In genomic region chr1:188046691-188047121, GRCm38 (mm10) we compare ENCODE assay signal across 17 mouse cellular contexts.
DNase-seq lines count a peak whose midpoint lies in the region; ATAC-seq and TF ChIP-seq lines count a peak whose summit lies in the region.
"Had no signal": no experiment of that assay in that cellular context is flagged by ENCODE, and none has a peak within 500 bp of the region (broad histone marks: within the 10 kb centered on the region; RNA-seq: fewer than 3 reads in every experiment).

No protein-coding gene starts in this region.

- TF ChIP-seq CTCF in forebrain, postnatal 0 days (IDR thresholded peaks at IDR 0.05; ENCODE audit: low read depth): no peak
- TF ChIP-seq CTCF in left cerebral cortex, adult 2 months (IDR thresholded peaks at IDR 0.05): no peak

- 42% methylated on average over 6 of the region's 6 CpGs for WGBS in forebrain, embryonic 13.5 days
- WGBS in forebrain, postnatal 0 days: 35% methylated on average over 6 of the region's 6 CpGs

- ATAC-seq in forebrain, embryonic 13.5 days: 0 out of 2 replicates have a peak, but pooled peaks have one; percentile 53
- ATAC-seq in forebrain, postnatal 0 days: no peak
- no peak for ATAC-seq in activated CD4-positive, CD25-positive, alpha-beta regulatory T cell, adult 4 months

- intact Hi-C loops in left cerebral cortex, postnatal 4 days (cut with DNase I): no loop called here
- intact Hi-C loops in left cerebral cortex, adult 2 months (cut with DNase I): no loop called here

- no peak overlapping the region for H3K4me2 ChIP-seq in forebrain, embryonic 13.5 days
- no peak overlapping the region for H3K4me2 ChIP-seq in forebrain, postnatal 0 days (ENCODE audit: low read depth)
- H3K4me2 ChIP-seq: midbrain, embryonic 11.5 days; neural tube, embryonic 13.5 days had no signal

- peaks cover 11% of the 10 kb centered on the region for H3K4me1 ChIP-seq in forebrain, embryonic 13.5 days
- no peaks in the 10 kb centered on the region for H3K4me1 ChIP-seq in forebrain, postnatal 0 days (ENCODE audit: insufficient read depth)

- no peaks in the 10 kb centered on the region for H3K9me3 ChIP-seq in forebrain, embryonic 13.5 days (replicated peaks)
- H3K9me3 ChIP-seq in forebrain, postnatal 0 days (ENCODE audit: low read length): no peaks in the 10 kb centered on the region

- no peak for DNase-seq in forebrain, postnatal 0 days
- peak; percentile 69 for DNase-seq in left cerebral cortex, postnatal 4 days
- no peak for DNase-seq in left cerebral cortex, adult 2 months (ENCODE audit: extremely low spot score in 1 of 2, low spot score in 2 of 2)
- DNase-seq in cerebellum, adult 18-20 months: peak; percentile 16 to 26
- DNase-seq in cerebellum, postnatal 36 days: peak; percentile 24 to 30
- DNase-seq in urinary bladder, postnatal 14 days (ENCODE audit: low spot score): no peak
- DNase-seq: adrenal gland, adult 8-10 months; gastrocnemius, adult 2 months; liver; lung, adult 18-20 months; lung, postnatal 36 days; thymus, postnatal 36 days had no signal

- no peaks in the 10 kb centered on the region for H3K36me3 ChIP-seq in forebrain, embryonic 13.5 days (ENCODE audit: poor library complexity, severe bottlenecking)
- no peaks in the 10 kb centered on the region for H3K36me3 ChIP-seq in forebrain, postnatal 0 days (ENCODE audit: insufficient read depth)
- H3K36me3 ChIP-seq: neural tube, embryonic 13.5 days had no signal

- H3K27ac ChIP-seq in forebrain, embryonic 13.5 days: no peak overlapping the region; the same call in 1 of the 2 replicates
- no peak overlapping the region for H3K27ac ChIP-seq in forebrain, postnatal 0 days (ENCODE audit: low read depth, low read length)
- H3K27ac ChIP-seq in left cerebral cortex, adult 2 months: no peak overlapping the region
- H3K27ac ChIP-seq: gastrocnemius, adult 2 months; neural tube, embryonic 13.5 days had no signal

- H3K4me3 ChIP-seq in forebrain, embryonic 13.5 days: no peak overlapping the region
- no peak overlapping the region for H3K4me3 ChIP-seq in forebrain, postnatal 0 days (ENCODE audit: low read depth, low read length)
- no peak overlapping the region for H3K4me3 ChIP-seq in left cerebral cortex, adult 2 months
- H3K4me3 ChIP-seq: gastrocnemius, adult 2 months; neural tube, embryonic 13.5 days had no signal

- H3K9ac ChIP-seq in forebrain, embryonic 13.5 days: no peak overlapping the region
- H3K9ac ChIP-seq in forebrain, postnatal 0 days: no peak overlapping the region
- H3K9ac ChIP-seq: neural tube, embryonic 13.5 days had no signal

- H3K27me3 ChIP-seq in forebrain, embryonic 13.5 days: no peaks in the 10 kb centered on the region
- H3K27me3 ChIP-seq in forebrain, postnatal 0 days (ENCODE audit: insufficient read depth, low read length): no peaks in the 10 kb centered on the region
- H3K27me3 ChIP-seq: CH12.LX; neural tube, embryonic 13.5 days had no signal

Comparison
In these comparisons a context has a peak if more than half of its experiments do, and no peak if none do; other contexts are left out.
1. DNase-seq: peak in left cerebral cortex, postnatal 4 days (single experiment), cerebellum, adult 18-20 months (2 of 2) and cerebellum, postnatal 36 days (2 of 2); none in forebrain, postnatal 0 days (single experiment), left cerebral cortex, adult 2 months (0 of 2) and urinary bladder, postnatal 14 days (single experiment).